Comparison of ENCODE assay signal across 19 mouse cellular contexts in the genomic region with DNA sequence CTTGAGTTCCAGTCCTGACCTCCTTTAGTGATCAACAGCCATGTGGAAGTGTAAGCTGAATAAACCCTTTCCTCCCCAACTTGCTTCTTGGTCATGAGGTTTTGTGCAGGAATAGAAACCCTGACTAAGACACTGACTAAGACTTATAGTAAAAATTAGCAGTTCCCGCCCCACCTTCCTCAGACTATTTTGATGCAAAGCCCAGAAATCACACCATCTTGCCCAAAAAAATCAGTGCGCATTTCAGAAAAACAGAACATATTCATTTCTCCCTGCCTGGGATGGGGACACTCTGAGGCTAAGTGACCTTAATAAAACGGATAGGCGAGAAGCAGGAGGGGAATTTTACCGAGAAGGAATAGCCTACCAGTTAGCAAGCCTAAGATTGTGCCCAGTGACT.
"Had no signal": no experiment of that assay in that cellular context is flagged by ENCODE, and none has a peak within 500 bp of the region (broad histone marks: within the 10 kb centered on the region; RNA-seq: fewer than 3 reads in every experiment).

No protein-coding gene starts in this region.

- H3K4me2 ChIP-seq: lung, embryonic 14.5 days; midbrain, embryonic 12.5 days; neural tube, embryonic 13.5 days; neural tube, embryonic 15.5 days had no signal

- H3K36me3 ChIP-seq: midbrain, embryonic 10.5 days; midbrain, embryonic 12.5 days; neural tube, embryonic 13.5 days; neural tube, embryonic 15.5 days had no signal

- H3K4me1 ChIP-seq: midbrain, embryonic 10.5 days; midbrain, embryonic 12.5 days; neural tube, embryonic 13.5 days; neural tube, embryonic 15.5 days had no signal

- H3K27me3 ChIP-seq: midbrain, embryonic 12.5 days; neural tube, embryonic 13.5 days; neural tube, embryonic 15.5 days had no signal

- DNase-seq: lung, adult 18-20 months; lung, embryonic 14.5 days; lung, postnatal 10 days; lung, postnatal 4 days; midbrain, embryonic 14.5 days; retina, postnatal 1 day; right cerebral cortex, postnatal 14 days; right cerebral cortex, postnatal 4 days; spleen, adult 18-20 months; thymus, adult 18-20 months; thymus, postnatal 14 days; thymus, postnatal 36 days had no signal

- ATAC-seq: midbrain, embryonic 16.5 days had no signal

- H3K27ac ChIP-seq: liver, embryonic 14.5 days; midbrain, embryonic 10.5 days; midbrain, embryonic 12.5 days; neural tube, embryonic 13.5 days; neural tube, embryonic 15.5 days had no signal

- H3K9me3 ChIP-seq: midbrain, embryonic 10.5 days; midbrain, embryonic 12.5 days; neural tube, embryonic 15.5 days had no signal

- H3K4me3 ChIP-seq: midbrain, embryonic 10.5 days; midbrain, embryonic 12.5 days; myocyte; neural tube, embryonic 13.5 days; neural tube, embryonic 15.5 days had no signal

- H3K9ac ChIP-seq: liver, embryonic 14.5 days; lung, embryonic 14.5 days; midbrain, embryonic 12.5 days; neural tube, embryonic 13.5 days; neural tube, embryonic 15.5 days had no signal
